In genomic region chr15:56062576-56062975, GRCm38 (mm10) we compare ENCODE assay signal across 22 mouse cellular contexts.
DNase-seq lines count a peak whose midpoint lies in the region; ATAC-seq and TF ChIP-seq lines count a peak whose summit lies in the region.
"Had no signal": no experiment of that assay in that cellular context is flagged by ENCODE, and none has a peak within 500 bp of the region (broad histone marks: within the 10 kb centered on the region; RNA-seq: fewer than 3 reads in every experiment).

No protein-coding gene starts in this region.

- DNase-seq in kidney, adult 11 months, result peak; percentile 10
- peak; percentile 63 for DNase-seq in kidney, adult 2 months
- DNase-seq in kidney, postnatal 4 days, result no peak
- peak; percentile 3 to 47 for DNase-seq in kidney, adult 8-10 months
- DNase-seq in kidney, adult 9 months, result peak; percentile 65
- DNase-seq in kidney, postnatal 10 days, result no peak
- DNase-seq: adrenal gland, adult 2 months; adrenal gland, adult 8-10 months; adrenal gland, postnatal 10 days; adrenal gland, postnatal 14 days; adrenal gland, postnatal 25 days; adrenal gland, postnatal 36 days; B cell, adult 2 months; cerebellum, adult 11 months; cerebellum, adult 11-12 months had no signal

- peaks cover 6% of the 10 kb centered on the region; the same call in 1 of the 2 replicates for H3K4me1 ChIP-seq in kidney, embryonic 15.5 days
- no peaks in the 10 kb centered on the region for H3K4me1 ChIP-seq in kidney, adult 2 months (ENCODE audit: control insufficient read depth, insufficient read depth, low read length)
- H3K4me1 ChIP-seq in kidney, embryonic 14.5 days (ENCODE audit: control insufficient read depth, insufficient read depth, low read length), result no peaks in the 10 kb centered on the region; the same call in 1 of the 2 replicates

- 45% methylated on average over 3 of the region's 3 CpGs for WGBS in kidney, embryonic 15.5 days
- 37% methylated on average over 3 of the region's 3 CpGs for WGBS in kidney, adult 2 months
- WGBS in kidney, embryonic 14.5 days, result 46% methylated on average over 3 of the region's 3 CpGs

- no peaks in the 10 kb centered on the region for H3K9me3 ChIP-seq in kidney, embryonic 15.5 days (replicated peaks)
- H3K9me3 ChIP-seq in kidney, embryonic 14.5 days (ENCODE audit: control insufficient read depth, low read length), result no peaks in the 10 kb centered on the region
- H3K9me3 ChIP-seq: G1E had no signal

- no peak for TF ChIP-seq POLR2A in kidney, adult 2 months (IDR thresholded peaks at IDR 0.05; ENCODE audit: low read depth, low read length)

- H3K36me3 ChIP-seq in kidney, embryonic 15.5 days, result no peaks in the 10 kb centered on the region
- no peaks in the 10 kb centered on the region for H3K36me3 ChIP-seq in kidney, adult 2 months (ENCODE audit: control insufficient read depth, insufficient read depth, low read length)
- no peaks in the 10 kb centered on the region for H3K36me3 ChIP-seq in kidney, embryonic 14.5 days (ENCODE audit: control insufficient read depth, insufficient read depth, low read length)
- H3K36me3 ChIP-seq: G1E had no signal

- no peak for ATAC-seq in kidney, embryonic 15.5 days (replicated peaks; ENCODE audit: low FRiP score)
- no peak for ATAC-seq in kidney, embryonic 14.5 days (ENCODE audit: low FRiP score, low TSS enrichment)
- ATAC-seq: activated CD4-positive, CD25-positive, alpha-beta regulatory T cell, adult 4 months; CD4-positive, CD25-positive, alpha-beta regulatory T cell, adult 4 months; Patski had no signal

- H3K27me3 ChIP-seq in kidney, embryonic 15.5 days, result no peaks in the 10 kb centered on the region
- H3K27me3 ChIP-seq in kidney, adult 2 months (replicated peaks; ENCODE audit: control insufficient read depth, insufficient read depth, low read length), result no peaks in the 10 kb centered on the region
- H3K27me3 ChIP-seq in kidney, embryonic 14.5 days (ENCODE audit: control insufficient read depth, insufficient read depth, low read length), result no peaks in the 10 kb centered on the region
- H3K27me3 ChIP-seq: CH12.LX had no signal

- no peak overlapping the region for H3K27ac ChIP-seq in kidney, embryonic 15.5 days
- H3K27ac ChIP-seq in kidney, adult 2 months (ENCODE audit: insufficient read depth, low read depth, low read length), result no peak overlapping the region
- no peak overlapping the region for H3K27ac ChIP-seq in kidney, embryonic 14.5 days (ENCODE audit: low read depth, low read length)

- H3K9ac ChIP-seq in kidney, embryonic 15.5 days, result no peak overlapping the region
- no peak overlapping the region for H3K9ac ChIP-seq in kidney, embryonic 14.5 days (ENCODE audit: low read depth, low read length)

- no peak for TF ChIP-seq CTCF in kidney, adult 2 months (conservative IDR thresholded peaks at IDR 0.05; ENCODE audit: insufficient read depth, insufficient read length, low read depth, low read length)

- no peak overlapping the region for H3K4me2 ChIP-seq in kidney, embryonic 15.5 days
- no peak overlapping the region for H3K4me2 ChIP-seq in kidney, embryonic 14.5 days (replicated peaks; ENCODE audit: low read depth, low read length)

- H3K4me3 ChIP-seq in kidney, embryonic 15.5 days (replicated peaks), result no peak overlapping the region
- H3K4me3 ChIP-seq in kidney, adult 2 months (ENCODE audit: insufficient read depth, low read depth, low read length), result no peak overlapping the region
- no peak overlapping the region for H3K4me3 ChIP-seq in kidney, embryonic 14.5 days (ENCODE audit: low read length)

Comparison
In these comparisons a context has a peak if more than half of its experiments do, and no peak if none do; other contexts are left out.
1. DNase-seq: peak in kidney, adult 11 months (single experiment), kidney, adult 2 months (single experiment), kidney, adult 8-10 months (2 of 2) and kidney, adult 9 months (single experiment); none in kidney, postnatal 4 days (0 of 2) and kidney, postnatal 10 days (single experiment).